Mouse (Mus musculus) mammary gland, adult 2 months (tissue): Measurements from ENCODE around the gene Trim58. TPM values are rescaled to one million over a fixed set of nuclear protein-coding genes. Genes with fewer than 3 reads are reported as not detected.

ENCODE experiments used
- polyA plus RNA-seq: library from polyadenylated mRNA; depleted of rRNA; stranded (reverse); fragments of >200 nt; gene quantifications from 2 replicates; pipeline ENCODE4 v1.2.3, GENCODE M21; 2012; ENCODE audit warnings: low replicate concordance; rRNA removed

Gene Trim58
- 0.11 TPM in 1 of 2 replicates, not detected in the other for polyA plus RNA-seq

DNA sequence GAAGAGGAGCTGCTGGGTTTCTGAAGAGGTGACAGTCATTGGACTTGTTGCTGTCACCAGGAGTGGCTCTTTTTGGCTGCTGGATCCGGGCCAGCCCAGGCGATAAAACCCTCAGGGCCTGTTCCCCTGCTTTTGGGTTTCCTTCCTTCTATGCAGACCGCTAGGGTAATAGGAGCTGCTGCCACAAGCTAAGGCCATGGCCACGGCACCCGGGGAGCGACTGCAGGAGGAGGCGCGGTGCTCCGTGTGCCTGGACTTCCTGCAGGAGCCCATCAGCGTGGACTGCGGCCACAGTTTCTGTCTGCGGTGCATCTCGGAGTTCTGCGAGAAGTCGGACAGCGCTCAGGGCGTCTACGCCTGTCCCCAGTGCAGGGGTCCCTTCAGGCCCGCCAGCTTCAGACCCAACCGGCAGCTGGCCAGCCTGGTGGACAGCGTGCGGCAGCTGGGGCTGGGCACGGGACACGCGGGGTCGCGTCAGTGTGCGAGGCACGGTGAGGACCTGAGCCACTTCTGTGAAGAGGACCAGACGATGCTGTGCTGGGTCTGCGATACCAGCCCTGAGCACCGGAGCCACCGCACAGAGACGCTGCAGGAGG is at the start of gene Trim58:
TSS of gene Trim58 (plus strand) at position 194 of the 596 bp plus-strand sequence.

DNA sequence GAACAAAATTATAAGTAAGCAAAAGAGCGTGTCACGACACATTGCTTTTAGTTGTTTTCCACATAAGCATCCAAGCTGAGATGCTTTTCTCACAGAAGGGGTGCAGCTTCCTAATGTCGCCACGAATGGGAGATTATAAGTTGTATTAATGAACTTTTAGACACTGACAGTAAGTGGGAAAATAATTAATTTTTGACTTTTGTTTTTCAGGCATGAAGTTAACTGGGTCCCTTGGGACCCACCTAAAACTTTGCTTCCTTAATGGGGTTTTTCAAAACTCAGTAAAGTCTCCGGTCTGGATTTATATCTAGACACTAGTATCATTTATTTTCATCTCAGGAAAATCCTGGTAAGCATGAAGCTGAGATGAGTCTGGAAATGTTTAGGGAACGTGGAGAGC is 45.5 kb upstream of the Trim58 start, which contains the start of gene Olfr324:
TSS of gene Olfr324 (plus strand) at position 301 of the 400 bp plus-strand sequence.

DNA sequence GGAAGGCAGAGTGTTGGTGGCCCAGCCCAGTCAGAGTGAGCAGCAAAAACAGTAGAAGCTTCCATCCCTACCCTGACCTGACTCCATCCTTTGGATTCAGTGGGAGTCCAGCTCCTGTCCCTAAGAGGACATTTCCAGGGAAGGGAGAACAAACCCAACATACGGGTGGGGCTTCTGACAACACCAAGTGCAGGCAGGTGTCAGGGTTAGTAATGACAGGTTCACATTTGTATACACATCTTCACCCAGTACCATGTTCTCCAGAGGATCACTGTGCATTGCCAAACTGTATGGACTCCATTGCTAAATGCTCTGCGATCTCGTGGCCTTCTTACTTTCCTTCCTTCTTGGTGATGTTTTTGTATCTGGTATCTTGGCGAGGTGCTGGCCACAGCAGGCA is 24.3 kb upstream of the Trim58 start, which contains the start of gene 2210407C18Rik:
TSS of gene 2210407C18Rik (minus strand) at position 101 of the 400 bp plus-strand sequence.

DNA sequence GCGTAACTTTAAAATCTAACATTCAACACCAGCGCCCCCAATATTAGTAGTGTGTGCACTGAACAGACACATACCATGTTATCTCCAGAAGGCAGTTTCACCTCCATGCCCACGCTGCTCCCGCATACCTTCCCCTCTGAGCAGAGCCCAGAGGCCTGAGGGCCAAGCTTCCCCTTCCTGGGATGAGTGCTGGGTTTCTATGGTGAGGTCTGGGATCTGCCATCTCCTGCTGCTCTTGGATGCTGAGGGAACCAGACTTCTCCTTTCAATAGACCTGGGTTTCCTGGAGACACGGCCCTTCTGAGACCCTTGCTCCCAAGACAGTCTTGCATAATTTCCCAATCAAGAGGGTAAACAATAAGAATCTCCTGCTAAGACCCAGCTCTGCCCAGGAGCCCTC is 9.9 kb upstream of the Trim58 start, which contains the start of gene Olfr323:
TSS of gene Olfr323 (minus strand) at position 101 of the 400 bp plus-strand sequence.

DNA sequence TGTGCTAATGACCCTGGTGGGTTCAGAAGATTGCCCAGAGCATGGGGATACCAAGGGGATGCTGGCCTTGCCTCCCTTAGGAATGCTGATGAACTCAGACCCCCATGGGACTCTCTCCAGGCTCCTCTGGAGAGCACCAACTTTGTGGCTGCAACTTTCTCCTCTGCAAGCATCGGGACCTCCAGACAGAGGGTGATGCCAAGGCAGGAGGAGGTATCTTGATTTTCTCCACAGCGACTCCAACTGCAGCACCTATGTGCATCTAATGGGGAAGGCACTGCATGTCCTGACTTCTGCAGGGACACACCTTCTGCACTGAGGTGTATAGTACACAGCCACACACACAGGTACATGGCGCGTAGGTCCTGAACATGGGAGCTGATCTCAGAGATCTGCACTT is 18.3 kb downstream of the Trim58 start, which contains the start of gene Olfr322:
TSS of gene Olfr322 (plus strand) at position 187 of the 400 bp plus-strand sequence.

DNA sequence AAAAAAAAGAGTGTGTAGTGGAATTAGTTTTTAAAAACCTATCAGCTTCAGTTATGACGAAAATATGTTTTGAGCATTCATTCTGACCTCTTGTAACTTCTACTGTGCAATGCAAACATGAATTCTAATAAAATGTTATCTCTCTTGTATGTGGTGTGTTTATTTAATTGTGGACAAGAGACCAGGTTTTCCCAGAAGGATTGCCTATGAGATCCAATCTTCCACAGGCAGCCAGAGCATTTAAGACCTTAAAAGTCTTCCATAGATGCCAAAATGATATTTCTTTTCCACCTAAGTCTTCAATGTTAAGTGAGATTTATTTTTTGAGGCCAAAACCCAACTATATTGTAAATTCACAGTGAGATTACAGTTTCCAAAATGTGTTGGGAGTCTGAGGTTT is 40.5 kb downstream of the Trim58 start, which contains the start of gene Olfr320:
TSS of gene Olfr320 (plus strand) at position 301 of the 400 bp plus-strand sequence.

DNA sequence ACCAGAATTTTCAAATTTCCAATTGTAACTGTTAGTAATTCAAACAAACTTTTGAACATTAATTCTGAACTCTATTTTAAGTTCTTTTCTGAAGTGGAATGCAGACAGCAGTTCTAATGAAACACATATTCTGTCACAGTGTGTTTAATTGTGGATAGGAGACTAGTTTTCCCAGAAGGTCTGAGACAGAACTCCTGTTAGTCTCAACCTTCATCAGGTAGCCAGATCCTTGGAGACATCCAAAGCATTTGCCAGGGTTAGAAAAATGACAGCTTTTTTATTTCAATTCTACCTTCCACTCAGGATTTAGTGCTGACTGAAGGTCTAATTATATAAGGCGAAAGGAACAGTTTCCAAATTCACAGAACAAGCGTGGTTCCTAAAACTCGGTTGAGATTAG is 58.6 kb downstream of the Trim58 start, which contains the start of gene Olfr319:
TSS of gene Olfr319 (plus strand) at position 301 of the 400 bp plus-strand sequence.

Other genes with a start within 250 kb of the Trim58 start
- gene 1810065E05Rik, start 219.4 kb upstream of the Trim58 start, polyA plus RNA-seq: 0.13 TPM in 1 of 2 replicates, not detected in the other
- gene Gm12253, start 207.9 kb upstream of the Trim58 start, polyA plus RNA-seq: 0.11 and 0.19 TPM in 2 replicates
- gene Lypd9, start 187.5 kb upstream of the Trim58 start, polyA plus RNA-seq: not detected in 2 replicates
- not detected in 2 replicates for gene Olfr30, start 178.2 kb upstream of the Trim58 start, polyA plus RNA-seq
- gene Olfr332, start 147.9 kb upstream of the Trim58 start, polyA plus RNA-seq: not detected in 2 replicates
- not detected in 2 replicates for gene Olfr331, start 137.9 kb upstream of the Trim58 start, polyA plus RNA-seq
- 0.12 TPM in 1 of 2 replicates, not detected in the other for gene Olfr330, start 105.6 kb upstream of the Trim58 start, polyA plus RNA-seq
- 0.11 TPM in 1 of 2 replicates, not detected in the other for gene Olfr329-ps, start 94.0 kb upstream of the Trim58 start, polyA plus RNA-seq
- 0.04 TPM in 1 of 2 replicates, not detected in the other for gene Olfr328, start 84.8 kb upstream of the Trim58 start, polyA plus RNA-seq
- 0.13 TPM in 1 of 2 replicates, not detected in the other for gene Olfr224, start 69.9 kb upstream of the Trim58 start, polyA plus RNA-seq
- gene Olfr325, start 62.7 kb upstream of the Trim58 start, polyA plus RNA-seq: not detected in 2 replicates
- gene Olfr324, start 45.4 kb upstream of the Trim58 start, polyA plus RNA-seq: not detected in 2 replicates
- 0.82 and 1.9 TPM in 2 replicates for gene 2210407C18Rik, start 24.4 kb upstream of the Trim58 start, polyA plus RNA-seq
- 0.92 TPM in 1 of 2 replicates, not detected in the other for gene Olfr323, start 10.0 kb upstream of the Trim58 start, polyA plus RNA-seq
- not detected in 2 replicates for gene Olfr322, start 18.3 kb downstream of the Trim58 start, polyA plus RNA-seq
- gene Olfr320, start 40.6 kb downstream of the Trim58 start, polyA plus RNA-seq: not detected in 2 replicates
- gene Olfr319, start 58.7 kb downstream of the Trim58 start, polyA plus RNA-seq: not detected in 2 replicates
- not detected in 2 replicates for gene Olfr318, start 83.5 kb downstream of the Trim58 start, polyA plus RNA-seq
- gene Olfr317, start 98.7 kb downstream of the Trim58 start, polyA plus RNA-seq: not detected in 2 replicates
- gene Olfr316, start 112.3 kb downstream of the Trim58 start, polyA plus RNA-seq: not detected in 2 replicates
- not detected in 2 replicates for gene Olfr315, start 132.7 kb downstream of the Trim58 start, polyA plus RNA-seq
- gene Olfr314, start 142.5 kb downstream of the Trim58 start, polyA plus RNA-seq: not detected in 2 replicates
- gene Fam183b, start 161.5 kb downstream of the Trim58 start, polyA plus RNA-seq: 0.62 TPM in 1 of 2 replicates, not detected in the other
- gene Olfr313, start 174.5 kb downstream of the Trim58 start, polyA plus RNA-seq: not detected in 2 replicates
- not detected in 2 replicates for gene Olfr312, start 188.8 kb downstream of the Trim58 start, polyA plus RNA-seq
- gene Olfr311, start 198.8 kb downstream of the Trim58 start, polyA plus RNA-seq: not detected in 2 replicates
- gene Gm12258, start 206.7 kb downstream of the Trim58 start, polyA plus RNA-seq: 2.2 and 4.6 TPM in 2 replicates
- gene 2810021J22Rik, start 226.8 kb downstream of the Trim58 start, polyA plus RNA-seq: 2.4 and 5.2 TPM in 2 replicates